Mouse (Mus musculus) ES-E14 (cell line): Measurements from ENCODE around the gene Cep44. TPM values are rescaled to one million over a fixed set of nuclear protein-coding genes. Genes with fewer than 3 reads are reported as not detected.

Source experiments
- DNase-seq: peaks from one replicate; pipeline ENCODE4 v3.0.0-alpha.2; 2013; ENCODE audit warnings: low read depth, low spot score
- H3K27ac ChIP-seq: 2 replicates; pipeline ENCODE4 v1.5.1; 2012; ENCODE audit warnings: low read depth, mild to moderate bottlenecking, low read length, moderate library complexity, mixed read lengths; ENCODE audit not compliant: poor library complexity, insufficient read depth, severe bottlenecking
- H3K36me3 ChIP-seq: 2 replicates; pipeline ENCODE4 v1.6.1; 2012; ENCODE audit warnings: mild to moderate bottlenecking, low read length, moderate library complexity, mixed read lengths; ENCODE audit not compliant: control insufficient read depth, poor library complexity, insufficient read depth, severe bottlenecking
- H3K4me1 ChIP-seq, 2 experiments: fragments of 150-350 bp in 1 of 2; sonication (generic) in 1 of 2; 2 replicates each; pipeline ENCODE4 v1.6.1; 2012; ENCODE audit warnings: low read length in 2 of 2, mild to moderate bottlenecking in 1 of 2, mixed read lengths in 1 of 2; ENCODE audit not compliant: control insufficient read depth in 2 of 2, insufficient read depth in 2 of 2, poor library complexity in 1 of 2
- H3K4me3 ChIP-seq, 2 experiments: fragments of 150-350 bp in 1 of 2; sonication (generic) in 1 of 2; 2 replicates each; pipeline ENCODE4 v1.5.1; 2012; ENCODE audit warnings: low read length in 2 of 2, low read depth in 1 of 2, mild to moderate bottlenecking in 1 of 2, mixed read lengths in 1 of 2; ENCODE audit not compliant: insufficient read depth in 1 of 2, poor library complexity in 1 of 2, severe bottlenecking in 1 of 2
- H3K9ac ChIP-seq: 2 replicates; pipeline ENCODE4 v1.6.1; 2012; ENCODE audit warnings: low read depth, mild to moderate bottlenecking, low read length, mixed read lengths; ENCODE audit not compliant: poor library complexity, insufficient read depth, severe bottlenecking
- H3K9me3 ChIP-seq: fragments of 150-350 bp; sonication (generic); 2 replicates; pipeline ENCODE4 v1.6.1; 2012; ENCODE audit warnings: low read depth, mild to moderate bottlenecking, low read length; ENCODE audit not compliant: control insufficient read depth, insufficient read depth
- CHD2 ChIP-seq: IDR thresholded peaks from 2 replicates; pipeline ENCODE4 v1.6.1; 2014; ENCODE audit warnings: mild to moderate bottlenecking, low read depth, low read length, inconsistent platforms
- HCFC1 ChIP-seq: IDR thresholded peaks from 2 replicates; pipeline ENCODE4 v1.6.1; 2012; ENCODE audit warnings: low read length, inconsistent platforms, borderline replicate concordance; ENCODE audit not compliant: insufficient read depth
- MAFK ChIP-seq: IDR thresholded peaks from 2 replicates; pipeline ENCODE4 v1.6.1; 2014; ENCODE audit warnings: mild to moderate bottlenecking, low read depth, low read length, inconsistent platforms; ENCODE audit not compliant: insufficient read depth
- ZC3H11A ChIP-seq: IDR thresholded peaks from 2 replicates; pipeline ENCODE4 v1.6.1; 2012; ENCODE audit warnings: low read depth, mild to moderate bottlenecking, inconsistent platforms, low read length, borderline replicate concordance
- ZNF384 ChIP-seq: IDR thresholded peaks from 2 replicates; pipeline ENCODE4 v1.6.1; 2012; ENCODE audit warnings: low read depth, low read length, inconsistent platforms
- in situ Hi-C, 2 experiments: fragments of 600-800 bp; cut with MboI; formaldehyde crosslinking; loops; one replicate each; pipeline ENCODE4 v1.15.1; 2025; ENCODE audit warnings: low sequenced_read_pairs in 2 of 2, inconsistent platforms in 1 of 2; ENCODE audit not compliant: unreplicated experiment in 2 of 2
- total RNA-seq: library from RNA; depleted of rRNA; stranded (reverse); fragments of 300-350 nt; gene quantifications from 2 replicates; pipeline ENCODE4 v1.2.3, GENCODE M21; 2012; rRNA removed

Cep44 gene
- 37.0 and 44.1 TPM in 2 replicates for total RNA-seq

GRCm38 (mm10) chr8:56550558-56551360 lies at the start of gene Cep44, which contains the start of gene Fbxo8:
Gene Cep44 (minus strand): TSS chr8:56551047.
Gene Fbxo8 (plus strand): TSS chr8:56551090.
- H3K9ac ChIP-seq, result peak within 1 kb of the TSS; percentile 97
- DNase-seq, result peak; percentile 70
- H3K4me1 ChIP-seq, result 0 out of 4 replicates have a peak, but pooled peaks cover 0 to 2% of the 10 kb centered on the region in 2 experiments
- peak within 1 kb of the TSS; percentile 84 to 99 for H3K4me3 ChIP-seq
- TF ChIP-seq HCFC1, result peak; percentile 62; the same call in 1 of the 2 replicates
- peak; percentile 100 for TF ChIP-seq ZC3H11A
- no peak for TF ChIP-seq MAFK
- TF ChIP-seq ZNF384, result no peak
- TF ChIP-seq CHD2, result peak; percentile 59; the same call in 1 of the 2 replicates
- no peaks in the 10 kb centered on the region for H3K36me3 ChIP-seq
- in situ Hi-C loops, result no loop called here
- H3K27ac ChIP-seq, result peak within 1 kb of the TSS; percentile 69
- H3K9me3 ChIP-seq, result no peaks in the 10 kb centered on the region

GRCm38 (mm10) chr8:56591502-56591901 lies 40.7 kb upstream of the Cep44 start:
- Histone ChIP-seq H3K9me3 (no peaks in the 10 kb centered on the region), H3K4me1 (0 out of 4 replicates have a peak, but pooled peaks cover 0 to 1% of the 10 kb centered on the region in 2 experiments), H3K27ac (no peak overlapping the region), H3K36me3 (no peaks in the 10 kb centered on the region), H3K4me3 (no peak overlapping the region), H3K9ac (no peak overlapping the region)
- TF ChIP-seq MAFK (no peak), HCFC1 (no peak), ZNF384 (no peak), CHD2 (no peak), ZC3H11A (no peak)
- no peak for DNase-seq
- in situ Hi-C loops, result no loop called here

- TF ChIP-seq MAFK, result no peak
- no peak for TF ChIP-seq ZC3H11A
- TF ChIP-seq ZNF384, result no peak
- no peak for TF ChIP-seq CHD2
- TF ChIP-seq HCFC1, result no peak
- no peak overlapping the region for H3K9ac ChIP-seq
- in situ Hi-C loops, result no loop called here
- no peaks in the 10 kb centered on the region for H3K9me3 ChIP-seq
- no peak for DNase-seq
- no peaks in the 10 kb centered on the region for H3K36me3 ChIP-seq
- H3K4me3 ChIP-seq, result no peak overlapping the region
- 0 out of 4 replicates have a peak, but pooled peaks cover 0 to 1% of the 10 kb centered on the region in 2 experiments for H3K4me1 ChIP-seq
- H3K27ac ChIP-seq, result no peak overlapping the region
Observed at GRCm38 (mm10) chr8:56591084-56591483, 40.2 kb upstream of the Cep44 start.

GRCm38 (mm10) chr8:56589004-56589403 lies 38.2 kb upstream of the Cep44 start:
- H3K4me1 ChIP-seq, result 0 out of 4 replicates have a peak, but pooled peaks cover 0 to 1% of the 10 kb centered on the region in 2 experiments
- in situ Hi-C loops, result no loop called here
- H3K9ac ChIP-seq, result no peak overlapping the region
- H3K9me3 ChIP-seq, result no peaks in the 10 kb centered on the region
- no peak overlapping the region for H3K4me3 ChIP-seq
- no peaks in the 10 kb centered on the region for H3K36me3 ChIP-seq
- no peak overlapping the region for H3K27ac ChIP-seq
- TF ChIP-seq MAFK, result no peak
- no peak for TF ChIP-seq ZNF384
- TF ChIP-seq HCFC1, result no peak
- no peak for TF ChIP-seq ZC3H11A
- no peak for TF ChIP-seq CHD2
- DNase-seq, result no peak

GRCm38 (mm10) chr8:56582841-56583240 lies 32.0 kb upstream of the Cep44 start:
- Histone ChIP-seq H3K9me3 (no peaks in the 10 kb centered on the region), H3K27ac (no peak overlapping the region), H3K4me3 (no peak overlapping the region), H3K4me1 (no peaks in the 10 kb centered on the region), H3K36me3 (no peaks in the 10 kb centered on the region), H3K9ac (no peak overlapping the region)
- in situ Hi-C loops, result no loop called here
- no peak for DNase-seq
- TF ChIP-seq ZNF384, result no peak
- TF ChIP-seq ZC3H11A, result no peak
- TF ChIP-seq HCFC1, result no peak
- TF ChIP-seq MAFK, result no peak
- TF ChIP-seq CHD2, result no peak
